Mouse (Mus musculus) intestine, embryonic 16.5 days (tissue): ENCODE results near the gene Unc13b. TPM values are rescaled to one million over a fixed set of nuclear protein-coding genes. Genes with fewer than 3 reads are reported as not detected.

Source experiments
- ATAC-seq: fragments of 200-750 bp; cut with Nextera tagmentation; 2 replicates; pipeline ENCODE4 v1.8.0; 2017; ENCODE audit warnings: moderate TSS enrichment, moderate library complexity
- H3K27ac ChIP-seq: fragments of 300-500 bp; sonication (generic); 2 replicates; pipeline ENCODE4 v1.5.1; 2014; ENCODE audit warnings: mild to moderate bottlenecking, low read length
- H3K27me3 ChIP-seq: fragments of 300-500 bp; sonication (generic); replicated peaks from 2 replicates; pipeline ENCODE4 v1.6.1; 2014; ENCODE audit warnings: low read length, control low read depth, mixed read lengths; ENCODE audit not compliant: control insufficient read depth, insufficient read depth
- H3K36me3 ChIP-seq: fragments of 300-500 bp; sonication (generic); 2 replicates; pipeline ENCODE4 v1.6.1; 2014; ENCODE audit warnings: low read length, control low read depth; ENCODE audit not compliant: control insufficient read depth, insufficient read depth
- H3K4me1 ChIP-seq: fragments of 300-500 bp; sonication (generic); 2 replicates; pipeline ENCODE4 v1.6.1; 2014; ENCODE audit warnings: low read length, control low read depth, mixed read lengths; ENCODE audit not compliant: control insufficient read depth, insufficient read depth
- H3K4me2 ChIP-seq: fragments of 300-500 bp; sonication (generic); 2 replicates; pipeline ENCODE4 v1.6.1; 2014; ENCODE audit warnings: low read depth, low read length, control low read depth
- H3K4me3 ChIP-seq: fragments of 300-500 bp; sonication (generic); 2 replicates; pipeline ENCODE4 v1.5.1; 2014; ENCODE audit warnings: mild to moderate bottlenecking, low read length
- H3K9ac ChIP-seq: fragments of 300-500 bp; sonication (generic); 2 replicates; pipeline ENCODE4 v1.6.1; 2014; ENCODE audit warnings: low read depth, low read length
- H3K9me3 ChIP-seq: fragments of 300-500 bp; sonication (generic); 2 replicates; pipeline ENCODE4 v1.6.1; 2016; ENCODE audit warnings: low read length, control low read depth; ENCODE audit not compliant: control insufficient read depth
- WGBS: fragments of 180-500 bp; shearing (Covaris S2); extraction: QIAGEN DNeasy Blood & Tissue Kit; methylation state at CpG from one replicate; pipeline ENCODE4 v1.1.7; 2014; 5-methylcytosine and 5-hydroxymethylcytosine counted together
- polyA plus RNA-seq: library from polyadenylated mRNA; unstranded; fragments of >200 nt; fragmentation: Nextera tagmentation; extraction: Ambion mirVana; gene quantifications from 2 replicates; pipeline ENCODE4 v1.2.1, GENCODE M21; 2015

The Unc13b gene
- polyA plus RNA-seq, 1 experiment from 2014 or later: 3.9 TPM

GRCm38 (mm10) chr4:43257040-43257439, 198.3 kb downstream of the Unc13b start:
- Histone ChIP-seq H3K27me3 (no peaks in the 10 kb centered on the region), H3K9ac (no peak overlapping the region), H3K9me3 (no peaks in the 10 kb centered on the region), H3K4me1 (peaks cover 4% of the 10 kb centered on the region; the same call in 1 of the 2 replicates), H3K4me3 (no peak overlapping the region), H3K4me2 (no peak overlapping the region), H3K27ac (no peak overlapping the region), H3K36me3 (no peaks in the 10 kb centered on the region)
- no peak for ATAC-seq
- 95% methylated on average over 2 of the region's 2 CpGs for WGBS

- Histone ChIP-seq H3K9ac (no peak overlapping the region), H3K27ac (no peak overlapping the region), H3K36me3 (no peaks in the 10 kb centered on the region), H3K4me2 (no peak overlapping the region), H3K4me1 (peaks cover 4% of the 10 kb centered on the region; the same call in 1 of the 2 replicates), H3K9me3 (no peaks in the 10 kb centered on the region), H3K27me3 (no peaks in the 10 kb centered on the region), H3K4me3 (no peak overlapping the region)
- ATAC-seq: no peak
- 79% methylated on average over 4 of the region's 4 CpGs for WGBS
These were observed 199.8 kb downstream of the Unc13b start for GRCm38 (mm10) chr4:43258556-43258955.

- Histone ChIP-seq H3K27me3 (no peaks in the 10 kb centered on the region), H3K4me3 (no peak overlapping the region), H3K4me1 (peaks cover 4% of the 10 kb centered on the region; the same call in 1 of the 2 replicates), H3K9me3 (no peaks in the 10 kb centered on the region), H3K9ac (no peak overlapping the region), H3K36me3 (no peaks in the 10 kb centered on the region), H3K4me2 (no peak overlapping the region), H3K27ac (no peak overlapping the region)
- no peak for ATAC-seq
- WGBS: 65% methylated on average over 3 of the region's 3 CpGs
These were observed 200.7 kb downstream of the Unc13b start for GRCm38 (mm10) chr4:43259435-43259834.

- Histone ChIP-seq H3K4me3 (no peak overlapping the region), H3K4me2 (no peak overlapping the region), H3K9ac (no peak overlapping the region), H3K36me3 (no peaks in the 10 kb centered on the region), H3K27me3 (no peaks in the 10 kb centered on the region), H3K4me1 (peaks cover 4% of the 10 kb centered on the region; the same call in 1 of the 2 replicates), H3K9me3 (no peaks in the 10 kb centered on the region), H3K27ac (no peak overlapping the region)
- ATAC-seq: no peak
- WGBS: 53% methylated on average over 5 of the region's 5 CpGs
These were observed 201.3 kb downstream of the Unc13b start for GRCm38 (mm10) chr4:43260096-43260495.

GRCm38 (mm10) chr4:43262821-43263220, 204.1 kb downstream of the Unc13b start:
- no peak overlapping the region for H3K4me2 ChIP-seq
- no peak overlapping the region for H3K4me3 ChIP-seq
- H3K27me3 ChIP-seq: no peaks in the 10 kb centered on the region
- 95% methylated on average over 6 of the region's 6 CpGs for WGBS
- H3K4me1 ChIP-seq: peaks cover 4% of the 10 kb centered on the region; the same call in 1 of the 2 replicates
- H3K9me3 ChIP-seq: no peaks in the 10 kb centered on the region
- no peak overlapping the region for H3K9ac ChIP-seq
- H3K27ac ChIP-seq: no peak overlapping the region
- H3K36me3 ChIP-seq: no peaks in the 10 kb centered on the region
- no peak for ATAC-seq

- H3K27ac ChIP-seq: no peak overlapping the region
- ATAC-seq: no peak
- no peaks in the 10 kb centered on the region for H3K27me3 ChIP-seq
- no peaks in the 10 kb centered on the region for H3K36me3 ChIP-seq
- no peak overlapping the region for H3K4me2 ChIP-seq
- no peak overlapping the region for H3K9ac ChIP-seq
- 53% methylated on average over 2 of the region's 2 CpGs for WGBS
- H3K4me3 ChIP-seq: no peak overlapping the region
- no peaks in the 10 kb centered on the region for H3K4me1 ChIP-seq
- H3K9me3 ChIP-seq: no peaks in the 10 kb centered on the region
These were observed 207.4 kb downstream of the Unc13b start for GRCm38 (mm10) chr4:43266146-43266545.

- ATAC-seq: peak; percentile 96
- H3K27me3 ChIP-seq: no peaks in the 10 kb centered on the region
- H3K9me3 ChIP-seq: no peaks in the 10 kb centered on the region
- peak within 1 kb of the TSS; percentile 48; the same call in 1 of the 2 replicates for H3K9ac ChIP-seq
- no peaks in the 10 kb centered on the region for H3K36me3 ChIP-seq
- no peaks in the 10 kb centered on the region for H3K4me1 ChIP-seq
- no peak within 1 kb of the TSS for H3K27ac ChIP-seq
- H3K4me3 ChIP-seq: peak within 1 kb of the TSS; percentile 33
- 3% methylated on average over 19 of the region's 19 CpGs for WGBS
- peak within 1 kb of the TSS; percentile 70 for H3K4me2 ChIP-seq
These were observed 208.0 kb downstream of the Unc13b start, which contains the start of gene Atp8b5 for GRCm38 (mm10) chr4:43266623-43267322. TSS of gene Atp8b5 (plus strand) at chr4:43267159.

GRCm38 (mm10) chr4:43267323-43267658, 208.5 kb downstream of the Unc13b start:
- Histone ChIP-seq H3K27ac (no peak overlapping the region), H3K9ac (no peak overlapping the region), H3K4me3 (no peak overlapping the region), H3K4me2 (peak overlapping the region; percentile 70; the same call in 1 of the 2 replicates), H3K4me1 (no peaks in the 10 kb centered on the region), H3K36me3 (no peaks in the 10 kb centered on the region), H3K27me3 (no peaks in the 10 kb centered on the region), H3K9me3 (no peaks in the 10 kb centered on the region)
- WGBS: 9% methylated on average over 2 of the region's 2 CpGs
- ATAC-seq: no peak; the same call in 1 of the 2 replicates

GRCm38 (mm10) chr4:43285476-43285875, 226.7 kb downstream of the Unc13b start:
- ATAC-seq: no peak
- no peak overlapping the region for H3K4me3 ChIP-seq
- no peaks in the 10 kb centered on the region for H3K27me3 ChIP-seq
- H3K36me3 ChIP-seq: no peaks in the 10 kb centered on the region
- 91% methylated on average over 5 of the region's 5 CpGs for WGBS
- H3K4me2 ChIP-seq: no peak overlapping the region
- H3K27ac ChIP-seq: no peak overlapping the region
- no peak overlapping the region for H3K9ac ChIP-seq
- H3K9me3 ChIP-seq: no peaks in the 10 kb centered on the region
- no peaks in the 10 kb centered on the region for H3K4me1 ChIP-seq

GRCm38 (mm10) chr4:43287305-43287704, 228.6 kb downstream of the Unc13b start:
- H3K9ac ChIP-seq: no peak overlapping the region
- no peaks in the 10 kb centered on the region for H3K27me3 ChIP-seq
- 81% methylated on average over 3 of the region's 3 CpGs for WGBS
- H3K4me1 ChIP-seq: no peaks in the 10 kb centered on the region
- no peak overlapping the region for H3K27ac ChIP-seq
- no peak overlapping the region for H3K4me2 ChIP-seq
- H3K9me3 ChIP-seq: no peaks in the 10 kb centered on the region
- ATAC-seq: no peak
- H3K36me3 ChIP-seq: no peaks in the 10 kb centered on the region
- H3K4me3 ChIP-seq: no peak overlapping the region
